Mouse (Mus musculus) layer of hippocampus, postnatal 25 days (tissue): ENCODE results near the gene Gas2l2. TPM values are rescaled to one million over a fixed set of nuclear protein-coding genes. Genes with fewer than 3 reads are reported as not detected.

Experiments
- DNase-seq, 2 experiments: peaks; one replicate each; pipeline ENCODE4 v3.0.0; 2022; ENCODE audit warnings: mixed read lengths in 2 of 2, low spot score in 1 of 2; ENCODE audit errors: extremely low spot score in 1 of 2
- total RNA-seq, 2 experiments: library from RNA; stranded (reverse); gene quantifications; 2 replicates each; pipeline ENCODE4 v1.2.3; 2021

Gas2l2 gene
- total RNA-seq, 2 experiments from 2014 or later: 0.20 to 0.26 TPM

DNA sequence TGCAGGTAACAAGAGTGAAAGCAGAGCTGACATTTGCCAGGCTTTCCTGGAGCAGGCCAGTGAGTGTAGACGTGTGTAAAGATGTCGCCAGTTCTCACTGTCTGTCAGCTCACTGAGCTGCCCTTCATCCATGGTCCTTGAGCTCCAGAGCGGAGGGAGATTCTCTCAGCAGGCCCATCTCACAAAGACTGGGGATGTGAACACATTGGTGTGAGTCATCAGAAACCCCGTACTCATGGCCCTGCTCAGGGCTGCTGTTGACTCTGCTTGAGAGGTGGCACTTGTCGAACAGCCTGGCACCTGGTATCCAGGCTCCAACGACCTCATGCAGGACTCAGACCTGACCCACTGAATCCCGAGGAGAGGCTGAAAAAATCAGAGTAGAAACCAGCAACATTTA lies 25.5 kb downstream of the Gas2l2 start:
- DNase-seq: no peak

DNA sequence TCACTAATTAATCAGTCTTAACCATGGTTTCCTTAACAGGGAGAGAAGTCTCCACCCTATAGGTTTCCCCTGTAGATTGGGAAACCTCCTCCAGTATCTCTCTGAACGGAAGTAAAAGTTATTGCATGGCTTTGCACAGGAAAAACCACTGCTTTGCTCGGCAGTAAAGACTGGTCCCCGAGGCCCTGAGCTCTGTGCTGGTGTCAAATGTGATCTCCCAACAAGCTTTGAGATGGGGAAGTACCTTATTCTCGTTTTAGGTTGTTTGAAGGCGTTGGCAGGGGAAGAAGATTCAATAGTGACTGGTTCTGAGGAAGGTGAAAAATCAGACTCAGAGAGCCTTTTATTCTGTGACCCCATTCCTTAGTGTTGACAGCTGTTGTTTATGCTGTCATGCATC lies 30.5 kb downstream of the Gas2l2 start:
- no peak for DNase-seq

DNA sequence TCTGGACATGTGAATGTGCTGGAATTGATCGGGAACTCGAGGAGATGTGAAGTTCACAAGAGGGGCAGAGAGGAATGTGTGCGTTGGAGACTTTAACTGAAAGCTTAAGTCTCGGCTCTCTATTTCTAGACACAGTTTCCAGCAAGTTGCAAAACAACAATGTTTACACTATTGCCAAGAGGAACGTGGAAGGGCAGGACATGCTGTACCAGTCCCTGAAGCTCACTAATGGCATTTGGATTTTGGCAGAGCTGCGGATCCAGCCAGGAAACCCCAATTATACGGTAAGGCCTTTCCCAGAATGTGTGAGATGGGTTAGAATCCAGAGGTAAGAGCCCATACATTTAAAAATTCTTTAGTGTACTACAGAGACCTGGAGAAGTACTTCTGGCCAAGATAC lies 31.6 kb downstream of the Gas2l2 start:
- DNase-seq: no peak

DNA sequence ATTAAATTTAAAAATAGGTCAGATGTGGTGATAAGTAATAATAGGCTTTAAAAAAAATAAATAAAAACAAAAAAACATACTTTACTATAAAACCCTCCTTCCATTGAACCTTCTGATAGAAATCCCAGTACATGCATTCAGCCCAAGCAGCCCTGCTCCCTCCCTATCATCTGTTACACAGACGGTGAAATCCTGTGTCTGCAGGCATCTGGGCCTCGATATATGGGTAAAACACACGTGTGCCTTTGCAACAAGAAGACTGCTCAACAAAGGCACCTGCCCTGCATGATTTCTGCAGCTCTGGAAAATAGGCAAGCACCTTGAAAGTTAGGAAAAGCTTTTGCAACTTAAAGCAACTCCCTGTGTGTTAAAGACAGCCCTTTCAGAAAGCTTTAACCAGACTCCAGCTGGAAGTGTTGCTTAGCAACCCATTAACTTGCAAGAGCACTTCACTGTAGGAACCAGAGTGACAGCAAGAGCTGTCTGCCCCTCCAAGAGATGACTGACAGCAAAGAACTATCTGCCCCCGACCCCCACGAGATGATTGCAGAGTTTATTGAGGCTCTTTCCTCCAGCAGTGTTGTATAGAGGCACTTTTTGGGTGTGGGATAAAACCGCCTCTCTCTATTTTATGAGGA lies 34.3 kb downstream of the Gas2l2 start:
- DNase-seq: no peak

DNA sequence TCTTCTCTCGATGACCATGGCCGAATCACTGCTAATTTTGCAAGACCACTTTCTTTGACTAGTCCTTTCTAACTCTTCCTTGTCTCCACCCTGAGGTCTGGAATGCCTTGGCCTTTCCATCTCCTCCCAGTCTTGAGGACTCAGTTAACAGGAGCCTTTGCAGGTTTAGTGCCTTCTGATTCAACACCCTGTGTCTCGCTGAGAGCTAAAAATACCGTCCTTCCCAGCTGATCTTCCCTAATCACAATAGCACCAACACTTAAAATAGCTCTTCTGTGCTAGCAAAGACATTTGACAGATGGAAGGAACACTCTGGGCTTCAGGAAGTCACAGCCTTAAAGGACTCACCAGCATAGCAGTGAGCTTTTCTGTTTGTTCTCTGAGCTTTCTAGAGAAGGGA lies 36.2 kb downstream of the Gas2l2 start:
- no peak for DNase-seq

DNA sequence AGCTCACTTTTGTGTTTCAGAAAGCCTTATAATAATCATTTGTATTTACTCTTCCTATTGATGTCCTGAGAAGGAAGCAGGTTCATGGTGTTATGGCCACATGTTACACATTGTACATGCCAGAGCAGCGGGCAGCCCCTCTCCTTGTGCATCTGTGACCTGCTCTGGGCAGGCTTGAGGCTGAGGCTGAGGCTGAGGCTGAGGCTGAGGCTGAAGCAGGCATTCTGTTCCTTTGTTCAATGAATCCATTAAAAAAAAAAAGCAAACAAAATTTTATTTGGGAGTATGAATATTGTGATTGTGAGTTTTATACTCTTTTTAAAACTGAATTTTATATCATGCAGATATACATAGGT lies 45.7 kb downstream of the Gas2l2 start:
- DNase-seq: no peak

DNA sequence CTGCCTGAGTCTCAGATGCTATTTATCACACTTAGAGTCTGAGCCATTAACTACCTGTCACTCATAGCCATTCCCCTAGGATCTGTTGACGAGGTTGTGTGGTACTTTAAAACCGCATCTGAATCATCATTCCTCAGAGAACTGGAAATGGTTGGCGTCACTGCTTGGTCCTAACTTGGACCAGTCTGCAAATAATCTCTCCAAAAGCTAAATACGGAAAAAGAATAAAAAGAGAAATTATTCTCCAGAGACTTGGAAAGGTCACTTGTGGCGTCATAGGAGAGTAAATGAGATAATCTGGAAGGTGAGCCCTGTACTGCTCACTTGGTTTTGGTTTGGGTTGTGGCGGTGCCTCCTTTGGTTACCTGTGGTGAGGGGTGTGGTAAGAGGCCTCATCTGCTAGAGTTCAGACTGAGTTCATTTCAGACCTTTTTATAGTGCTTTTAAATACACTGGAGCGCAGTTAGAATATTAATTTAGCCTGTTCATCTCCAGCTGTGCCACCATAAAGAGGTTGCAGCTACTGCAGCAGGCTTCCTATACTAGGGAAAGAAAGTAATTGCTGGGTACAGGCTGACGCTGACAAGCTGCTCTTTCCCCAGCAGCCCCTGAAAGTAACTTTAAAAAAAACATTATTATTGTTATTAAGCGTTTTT lies 46.3 kb downstream of the Gas2l2 start:
- no peak for DNase-seq

DNA sequence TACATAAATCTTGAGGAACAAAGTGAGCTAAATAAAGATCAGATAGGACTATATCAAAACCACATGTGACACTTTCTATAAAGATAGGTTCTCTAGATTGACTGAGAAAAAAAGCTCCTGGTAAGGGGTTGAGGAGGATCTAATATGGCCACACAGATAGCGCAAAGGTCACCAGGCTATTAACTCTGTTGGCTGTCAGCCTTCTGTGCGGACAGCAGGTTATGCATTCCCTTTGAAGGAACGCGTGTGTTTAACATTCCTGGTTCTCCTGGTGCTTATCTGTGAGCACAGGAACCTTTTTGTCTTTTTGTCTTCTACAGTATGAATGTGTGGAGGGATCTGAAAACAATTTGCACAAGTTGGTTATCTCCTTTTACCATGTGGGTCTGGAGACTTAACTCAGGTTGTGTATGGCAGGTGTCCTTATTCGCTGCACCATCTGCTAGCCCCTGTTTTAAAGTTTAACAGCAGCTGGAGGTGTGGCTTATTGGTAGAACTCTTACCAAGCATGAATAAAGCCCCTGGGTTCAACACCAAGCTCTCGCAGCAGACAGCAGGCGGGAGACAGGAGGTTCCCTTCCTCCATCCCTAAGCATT lies 49.4 kb downstream of the Gas2l2 start:
- no peak for DNase-seq

Other genes starting within 250 kb of the Gas2l2 start
- under 1 TPM; 0.14 to 0.42 TPM for gene Slfn3, start 238.1 kb downstream of the Gas2l2 start, total RNA-seq
- gene Slfn14, start 142.7 kb downstream of the Gas2l2 start, total RNA-seq: not detected
- 100 to 1,000 TPM; 370 TPM for gene Ap2b1, start 130.4 kb downstream of the Gas2l2 start, total RNA-seq
- gene Pex12, start 126.9 kb downstream of the Gas2l2 start, total RNA-seq: 10 to 100 TPM; 11.3 to 18.1 TPM
- 100 to 1,000 TPM; 222 to 242 TPM for gene Rasl10b, start 20.3 kb downstream of the Gas2l2 start, total RNA-seq
- not detected for gene 1700020L24Rik, start 8.2 kb upstream of the Gas2l2 start, total RNA-seq
- 1 to 10 TPM; 2.8 to 3.4 TPM for gene Mmp28, start 33.6 kb upstream of the Gas2l2 start, total RNA-seq
- gene Taf15, start 43.6 kb upstream of the Gas2l2 start, total RNA-seq: 10 to 100 TPM; 61.7 to 80.3 TPM
- gene Heatr9, start 92.7 kb upstream of the Gas2l2 start, total RNA-seq: not detected
- gene Ccl5, start 101.1 kb upstream of the Gas2l2 start, total RNA-seq: not detected
- gene Ccl9, start 149.2 kb upstream of the Gas2l2 start, total RNA-seq: 1 to 10 TPM; 3.9 to 5.1 TPM
- 1 to 10 TPM; 1.7 to 2.5 TPM for gene Ccl6, start 163.6 kb upstream of the Gas2l2 start, total RNA-seq
- not detected for gene Rpl9-ps1, start 216.2 kb upstream of the Gas2l2 start, total RNA-seq
- gene Ccl3, start 219.9 kb upstream of the Gas2l2 start, total RNA-seq: not detected
- not detected for gene Ccl4, start 233.1 kb upstream of the Gas2l2 start, total RNA-seq